Mouse (Mus musculus) left cerebral cortex, postnatal 4 days (tissue): ENCODE results near the gene Aox3. TPM values are rescaled to one million over a fixed set of nuclear protein-coding genes. Genes with fewer than 3 reads are reported as not detected.

Experiments used
- DNase-seq: peaks from one replicate; pipeline ENCODE4 v3.0.0-alpha.2; 2022
- intact Hi-C: fragments of 180-260 bp; cut with DNase I; formaldehyde crosslinking; loops from one replicate; pipeline ENCODE4 v1.15.1; 2025
- total RNA-seq, 2 experiments: library from RNA; stranded (reverse); gene quantifications; 2 replicates each; pipeline ENCODE4 v1.2.3; 2021

The Aox3 gene
- total RNA-seq, 2 experiments from 2014 or later, result 1.1 to 1.3 TPM

- no peak for DNase-seq
- intact Hi-C loops, result no loop called here
Observed at GRCm38 (mm10) chr1:58102494-58102893, 10.4 kb upstream of the Aox3 start.

GRCm38 (mm10) chr1:58105685-58106084 lies 7.2 kb upstream of the Aox3 start:
- no peak for DNase-seq
- intact Hi-C loops, result no loop called here

- intact Hi-C loops, result no loop called here
- no peak for DNase-seq
Observed at GRCm38 (mm10) chr1:58107066-58107465, 5.9 kb upstream of the Aox3 start.

- DNase-seq, result no peak
- intact Hi-C loops, result no loop called here
Observed at GRCm38 (mm10) chr1:58110241-58110640, 2.7 kb upstream of the Aox3 start.

- no peak for DNase-seq
- intact Hi-C loops, result no loop called here
Observed at GRCm38 (mm10) chr1:58111315-58111714, 1.6 kb upstream of the Aox3 start.

GRCm38 (mm10) chr1:58113441-58113840 lies 511 bp downstream of the Aox3 start:
- intact Hi-C loops, result no loop called here
- DNase-seq, result no peak

GRCm38 (mm10) chr1:58114021-58114560 lies 1.2 kb downstream of the Aox3 start:
- intact Hi-C loops, result no loop called here
- no peak for DNase-seq

- intact Hi-C loops, result no loop called here
- no peak for DNase-seq
Observed at GRCm38 (mm10) chr1:58114666-58115375, 1.9 kb downstream of the Aox3 start.

- intact Hi-C loops, result no loop called here
- no peak for DNase-seq
Observed at GRCm38 (mm10) chr1:58118231-58118630, 5.3 kb downstream of the Aox3 start.

- intact Hi-C loops, result no loop called here
- DNase-seq, result no peak
Observed at GRCm38 (mm10) chr1:58124901-58125300, 12.0 kb downstream of the Aox3 start.

- intact Hi-C loops, result no loop called here
- DNase-seq, result no peak
Observed at GRCm38 (mm10) chr1:58137891-58138290, 25.0 kb downstream of the Aox3 start.

GRCm38 (mm10) chr1:58138986-58139385 lies 26.1 kb downstream of the Aox3 start:
- intact Hi-C loops, result no loop called here
- no peak for DNase-seq

GRCm38 (mm10) chr1:58140607-58141006 lies 27.7 kb downstream of the Aox3 start:
- intact Hi-C loops, result no loop called here
- DNase-seq, result no peak

GRCm38 (mm10) chr1:58144384-58145069 lies 31.6 kb downstream of the Aox3 start:
- intact Hi-C loops, result loop anchor here (2.0 kb wide), 1 partner anchor 716 kb away; no protein-coding TSS in a partner anchor
- DNase-seq, result peak; percentile 11

GRCm38 (mm10) chr1:58146026-58146425 lies 33.1 kb downstream of the Aox3 start:
- intact Hi-C loops, result no loop called here

GRCm38 (mm10) chr1:58147776-58148175 lies 34.8 kb downstream of the Aox3 start:
- intact Hi-C loops, result no loop called here
- DNase-seq, result no peak

More at GRCm38 (mm10) chr1:58146026-58146425, 33.1 kb downstream of the Aox3 start:
- no peak for DNase-seq

GRCm38 (mm10) chr1:58152247-58152646 lies 39.3 kb downstream of the Aox3 start:
- no peak for DNase-seq
- intact Hi-C loops, result no loop called here

GRCm38 (mm10) chr1:58156747-58157146 lies 43.8 kb downstream of the Aox3 start:
- intact Hi-C loops, result loop anchor here (5.0 kb wide), 1 partner anchor 116 kb away; no protein-coding TSS in a partner anchor
- DNase-seq, result peak; percentile 50

- intact Hi-C loops, result no loop called here
- DNase-seq, result no peak
Observed at GRCm38 (mm10) chr1:58169893-58170292, 57.0 kb downstream of the Aox3 start.

- no peak for DNase-seq
- intact Hi-C loops, result no loop called here
Observed at GRCm38 (mm10) chr1:58188514-58189175, 75.7 kb downstream of the Aox3 start.

GRCm38 (mm10) chr1:58194317-58194716 lies 81.4 kb downstream of the Aox3 start:
- intact Hi-C loops, result no loop called here
- no peak for DNase-seq
